Mouse (Mus musculus) liver, embryonic 14.5 days (tissue): ENCODE data around the gene Rundc3a.

Source experiments
- CTCF ChIP-seq: IDR thresholded peaks from 2 replicates; pipeline ENCODE4 v1.5.1; 2016; ENCODE audit warnings: antibody characterized with exemption, low read depth, control low read depth
- EP300 ChIP-seq: IDR thresholded peaks from 2 replicates; pipeline ENCODE4 v1.6.1; 2016; ENCODE audit warnings: antibody characterized with exemption, low read depth

DNA sequence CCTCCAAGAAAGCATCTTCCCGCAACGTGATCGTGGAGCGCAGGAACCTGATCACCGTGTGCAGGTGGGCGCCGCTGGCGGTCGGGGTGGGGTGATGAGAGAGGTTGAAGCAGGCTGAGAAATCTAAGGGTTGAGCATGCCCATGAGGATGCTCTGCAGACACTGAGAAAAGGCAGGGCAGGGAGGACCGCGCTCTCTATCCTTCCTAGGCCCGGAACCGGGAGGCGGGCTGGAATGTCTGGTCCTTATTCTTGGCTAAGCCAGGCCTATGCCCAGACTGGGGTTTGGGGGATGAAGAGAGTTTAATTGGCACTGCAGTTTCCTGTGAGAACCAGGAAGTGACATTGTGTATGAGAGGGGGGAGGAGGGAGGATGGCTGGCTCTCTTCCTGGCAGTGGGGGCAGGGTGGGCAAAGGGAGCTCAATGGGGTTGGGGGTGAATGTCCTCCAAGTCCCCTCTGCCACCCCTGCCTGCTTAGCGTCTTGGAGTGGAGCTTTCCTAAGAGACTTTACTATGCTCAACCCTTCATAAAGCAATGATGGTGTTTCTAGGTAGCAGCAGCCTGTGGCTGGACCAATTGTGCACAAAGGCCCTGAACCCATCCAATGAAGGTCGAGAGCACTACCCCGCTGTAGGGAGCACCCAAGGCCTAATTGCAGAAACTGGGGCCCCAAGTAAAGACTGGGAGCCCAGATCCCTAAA lies 667 bp downstream of the Rundc3a start:
- TF ChIP-seq CTCF: no peak
- no peak for TF ChIP-seq EP300
